Mouse (Mus musculus): ENCODE data around the gene Cxcl15.

Cxcl15 gene

GRCm38 (mm10) chr5:90794195-90794625 lies at the start of gene Cxcl15:
Gene Cxcl15, plus strand, starts transcription at chr5:90794534.
- DNase-seq (ENCODE audit: low spot score): no peak

GRCm38 (mm10) chr5:90753934-90754333 lies 40.4 kb upstream of the Cxcl15 start:
- DNase-seq (ENCODE audit: low spot score): no peak

GRCm38 (mm10) chr5:90758020-90758605 lies 36.2 kb upstream of the Cxcl15 start:
- DNase-seq (ENCODE audit: low spot score): no peak

GRCm38 (mm10) chr5:90759077-90760065 lies 35.0 kb upstream of the Cxcl15 start, which contains the start of gene Cxcl5:
Gene Cxcl5, plus strand, starts transcription at chr5:90759360.
- no peak for DNase-seq (ENCODE audit: low spot score)

GRCm38 (mm10) chr5:90760303-90760702 lies 34.0 kb upstream of the Cxcl15 start:
- no peak for DNase-seq (ENCODE audit: low spot score)

GRCm38 (mm10) chr5:90760844-90761243 lies 33.5 kb upstream of the Cxcl15 start:
- DNase-seq (ENCODE audit: low spot score): no peak

- DNase-seq (ENCODE audit: low spot score): no peak
Measured at GRCm38 (mm10) chr5:90761834-90762233, 32.5 kb upstream of the Cxcl15 start.

GRCm38 (mm10) chr5:90763912-90764665 lies 30.2 kb upstream of the Cxcl15 start:
- DNase-seq (ENCODE audit: low spot score): no peak

GRCm38 (mm10) chr5:90765821-90766606 lies 28.3 kb upstream of the Cxcl15 start:
- no peak for DNase-seq (ENCODE audit: low spot score)

- DNase-seq (ENCODE audit: low spot score): no peak
Measured at GRCm38 (mm10) chr5:90768218-90768617, 26.1 kb upstream of the Cxcl15 start, which contains the start of gene Ppbp. Gene Ppbp, plus strand, starts transcription at chr5:90768518.

- DNase-seq (ENCODE audit: low spot score): no peak
Measured at GRCm38 (mm10) chr5:90771369-90771768, 23.0 kb upstream of the Cxcl15 start.

- DNase-seq (ENCODE audit: low spot score): no peak
Measured at GRCm38 (mm10) chr5:90771880-90772653, 22.3 kb upstream of the Cxcl15 start, which contains the start of gene Pf4. Gene Pf4, plus strand, starts transcription at chr5:90772435.

GRCm38 (mm10) chr5:90775562-90775961 lies 18.8 kb upstream of the Cxcl15 start:
- no peak for DNase-seq (ENCODE audit: low spot score)

- DNase-seq (ENCODE audit: low spot score): no peak
Measured at GRCm38 (mm10) chr5:90777621-90778020, 16.7 kb upstream of the Cxcl15 start.

GRCm38 (mm10) chr5:90778856-90779255 lies 15.5 kb upstream of the Cxcl15 start:
- no peak for DNase-seq (ENCODE audit: low spot score)

- no peak for DNase-seq (ENCODE audit: low spot score)
Measured at GRCm38 (mm10) chr5:90783697-90784096, 10.6 kb upstream of the Cxcl15 start.

- peak; percentile 23 for DNase-seq (ENCODE audit: low spot score)
Measured at GRCm38 (mm10) chr5:90785659-90786588, 8.4 kb upstream of the Cxcl15 start, which contains the start of gene Cxcl3. Gene Cxcl3, plus strand, starts transcription at chr5:90786103.

- DNase-seq (ENCODE audit: low spot score): no peak
Measured at GRCm38 (mm10) chr5:90788114-90788513, 6.2 kb upstream of the Cxcl15 start.

All from ovary, adult 18-20 months (tissue).